Mouse (Mus musculus) limb, embryonic 11.5 days (tissue): ENCODE measurements at regions not wholly inside any gene's neighbourhood (a gene's known extent, or its start where the extent isn't known, plus 50 kb on each side); places are given as distances from the start of the nearest gene placed in this dataset.

ENCODE experiments used
- ATAC-seq: fragments of 200-750 bp; cut with Nextera tagmentation; 2 replicates; pipeline ENCODE4 v1.8.0; 2017; ENCODE audit warnings: low read depth; ENCODE audit not compliant: insufficient number of reproducible peaks, low FRiP score, low TSS enrichment
- DNase-seq: peaks from one replicate; pipeline ENCODE4 v3.0.0-alpha.2; 2015; ENCODE audit warnings: low spot score
- H3K27ac ChIP-seq: fragments of 300-500 bp; sonication (generic); replicated peaks from 2 replicates; pipeline ENCODE4 v1.5.1; 2014; ENCODE audit warnings: low read depth, mild to moderate bottlenecking, low read length
- H3K27me3 ChIP-seq: fragments of 300-500 bp; sonication (generic); 2 replicates; pipeline ENCODE4 v1.6.1; 2014; ENCODE audit warnings: mild to moderate bottlenecking, low read length, mixed read lengths; ENCODE audit not compliant: control insufficient read depth, insufficient read depth
- H3K36me3 ChIP-seq: fragments of 300-500 bp; sonication (generic); 2 replicates; pipeline ENCODE4 v1.6.1; 2014; ENCODE audit warnings: mild to moderate bottlenecking, low read length, moderate library complexity, mixed read lengths; ENCODE audit not compliant: control insufficient read depth, insufficient read depth
- H3K4me1 ChIP-seq: fragments of 300-500 bp; sonication (generic); 2 replicates; pipeline ENCODE4 v1.6.1; 2014; ENCODE audit warnings: low read length, mixed read lengths; ENCODE audit not compliant: control insufficient read depth, insufficient read depth
- H3K4me2 ChIP-seq: fragments of 300-500 bp; sonication (generic); 2 replicates; pipeline ENCODE4 v1.6.1; 2014; ENCODE audit warnings: low read depth, mild to moderate bottlenecking, moderate library complexity; ENCODE audit not compliant: severe bottlenecking
- H3K4me3 ChIP-seq: fragments of 300-500 bp; sonication (generic); 2 replicates; pipeline ENCODE4 v1.5.1; 2014; ENCODE audit warnings: low read depth, low read length
- H3K9ac ChIP-seq: fragments of 300-500 bp; sonication (generic); 2 replicates; pipeline ENCODE4 v1.6.1; 2014; ENCODE audit warnings: mild to moderate bottlenecking, low read length
- H3K9me3 ChIP-seq: fragments of 300-500 bp; sonication (generic); 2 replicates; pipeline ENCODE4 v1.6.1; 2016; ENCODE audit warnings: low read length; ENCODE audit not compliant: control insufficient read depth
- WGBS: fragments of 180-500 bp; shearing (Covaris S2); extraction: QIAGEN DNeasy Blood & Tissue Kit; methylation state at CpG from one replicate; pipeline ENCODE4 v1.1.7; 2014; 5-methylcytosine and 5-hydroxymethylcytosine counted together

- Histone ChIP-seq H3K4me1 (no peaks in the 10 kb centered on the region), H3K27ac (no peak overlapping the region), H3K4me3 (no peak overlapping the region), H3K9me3 (no peaks in the 10 kb centered on the region; the same call in 1 of the 2 replicates), H3K4me2 (no peak overlapping the region), H3K9ac (no peak overlapping the region), H3K36me3 (no peaks in the 10 kb centered on the region), H3K27me3 (peaks cover 74% of the 10 kb centered on the region)
- WGBS: 34% methylated on average over 2 of the region's 2 CpGs
- DNase-seq (no peak), ATAC-seq (no peak)
Measured at GRCm38 (mm10) chr3:17792537-17793039, 155.6 kb upstream of the Cypt12 start.

- H3K4me2 ChIP-seq: peak overlapping the region; percentile 45; the same call in 1 of the 2 replicates
- H3K27ac ChIP-seq: no peak overlapping the region
- no peaks in the 10 kb centered on the region for H3K4me1 ChIP-seq
- H3K36me3 ChIP-seq: no peaks in the 10 kb centered on the region
- no peak; the same call in 1 of the 2 replicates for ATAC-seq
- no peaks in the 10 kb centered on the region; the same call in 1 of the 2 replicates for H3K9me3 ChIP-seq
- H3K9ac ChIP-seq: no peak overlapping the region
- DNase-seq: peak; percentile 38
- peak overlapping the region; percentile 10; the same call in 1 of the 2 replicates for H3K4me3 ChIP-seq
- peaks cover 68% of the 10 kb centered on the region for H3K27me3 ChIP-seq
- under 1% methylated on average over 24 of the region's 24 CpGs for WGBS
Measured at GRCm38 (mm10) chr3:17793646-17794250, 154.5 kb upstream of the Cypt12 start.

GRCm38 (mm10) chr3:17794251-17795061, 153.8 kb upstream of the Cypt12 start:
- ATAC-seq (no peak), DNase-seq (peak; percentile 51)
- no peak overlapping the region for H3K27ac ChIP-seq
- H3K9ac ChIP-seq: no peak overlapping the region
- peaks cover 63% of the 10 kb centered on the region for H3K27me3 ChIP-seq
- H3K9me3 ChIP-seq: no peaks in the 10 kb centered on the region; the same call in 1 of the 2 replicates
- H3K4me2 ChIP-seq: peak overlapping the region; percentile 45
- H3K4me3 ChIP-seq: peak overlapping the region; percentile 14
- H3K36me3 ChIP-seq: no peaks in the 10 kb centered on the region
- under 1% methylated on average over 46 of the region's 46 CpGs for WGBS
- H3K4me1 ChIP-seq: no peaks in the 10 kb centered on the region

GRCm38 (mm10) chr3:17795271-17796260, 152.6 kb upstream of the Cypt12 start:
- H3K27ac ChIP-seq: no peak overlapping the region
- no peaks in the 10 kb centered on the region for H3K4me1 ChIP-seq
- H3K9ac ChIP-seq: no peak overlapping the region

GRCm38 (mm10) chr3:17796766-17797165, 151.4 kb upstream of the Cypt12 start:
- Histone ChIP-seq H3K9me3 (no peaks in the 10 kb centered on the region; the same call in 1 of the 2 replicates), H3K4me2 (no peak overlapping the region), H3K36me3 (no peaks in the 10 kb centered on the region), H3K27ac (no peak overlapping the region), H3K27me3 (peaks cover 45% of the 10 kb centered on the region), H3K9ac (no peak overlapping the region), H3K4me1 (no peaks in the 10 kb centered on the region), H3K4me3 (no peak overlapping the region)
- WGBS: 11% methylated on average over 3 of the region's 3 CpGs
- no peak for DNase-seq
- no peak for ATAC-seq

More at GRCm38 (mm10) chr3:17795271-17796260, 152.6 kb upstream of the Cypt12 start:
- 4% methylated on average over 24 of the region's 24 CpGs for WGBS
- no peaks in the 10 kb centered on the region; the same call in 1 of the 2 replicates for H3K9me3 ChIP-seq
- peaks cover 55% of the 10 kb centered on the region for H3K27me3 ChIP-seq
- DNase-seq (peak; percentile 38), ATAC-seq (no peak)
- no peak overlapping the region for H3K4me2 ChIP-seq
- no peaks in the 10 kb centered on the region for H3K36me3 ChIP-seq
- H3K4me3 ChIP-seq: no peak overlapping the region

- H3K4me1 ChIP-seq: no peaks in the 10 kb centered on the region
- H3K9me3 ChIP-seq: no peaks in the 10 kb centered on the region; the same call in 1 of the 2 replicates
- H3K27ac ChIP-seq: no peak overlapping the region
- H3K4me3 ChIP-seq: no peak overlapping the region
- ATAC-seq (no peak), DNase-seq (peak; percentile 80)
- peaks cover 35% of the 10 kb centered on the region for H3K27me3 ChIP-seq
- H3K36me3 ChIP-seq: no peaks in the 10 kb centered on the region
- H3K4me2 ChIP-seq: no peak overlapping the region
- WGBS: 4% methylated on average over 12 of the region's 12 CpGs
- H3K9ac ChIP-seq: no peak overlapping the region
Measured at GRCm38 (mm10) chr3:17798399-17798798, 149.8 kb upstream of the Cypt12 start.

GRCm38 (mm10) chr3:17799120-17799519, 149.1 kb upstream of the Cypt12 start:
- Histone ChIP-seq H3K4me1 (no peaks in the 10 kb centered on the region), H3K27me3 (peaks cover 27% of the 10 kb centered on the region), H3K36me3 (no peaks in the 10 kb centered on the region), H3K9me3 (no peaks in the 10 kb centered on the region; the same call in 1 of the 2 replicates), H3K4me2 (no peak overlapping the region), H3K27ac (no peak overlapping the region), H3K9ac (no peak overlapping the region), H3K4me3 (no peak overlapping the region)
- WGBS: 57% methylated on average over 6 of the region's 6 CpGs
- DNase-seq: no peak
- ATAC-seq: no peak
